Mouse (Mus musculus) intestine, embryonic 16.5 days (tissue): ENCODE data around the gene Tbx10. TPM values are rescaled to one million over a fixed set of nuclear protein-coding genes. Genes with fewer than 3 reads are reported as not detected.
"Not testable (repeated sequence)": the region's sequence is repeated elsewhere in the genome, so short reads cannot be mapped to it uniquely, and the experiment has no call there.

ENCODE experiments used
- ATAC-seq: fragments of 200-750 bp; cut with Nextera tagmentation; 2 replicates; pipeline ENCODE4 v1.8.0; 2017; ENCODE audit warnings: moderate TSS enrichment, moderate library complexity
- H3K27ac ChIP-seq: fragments of 300-500 bp; sonication (generic); 2 replicates; pipeline ENCODE4 v1.5.1; 2014; ENCODE audit warnings: mild to moderate bottlenecking, low read length
- H3K27me3 ChIP-seq: fragments of 300-500 bp; sonication (generic); replicated peaks from 2 replicates; pipeline ENCODE4 v1.6.1; 2014; ENCODE audit warnings: low read length, control low read depth, mixed read lengths; ENCODE audit not compliant: control insufficient read depth, insufficient read depth
- H3K36me3 ChIP-seq: fragments of 300-500 bp; sonication (generic); 2 replicates; pipeline ENCODE4 v1.6.1; 2014; ENCODE audit warnings: low read length, control low read depth; ENCODE audit not compliant: control insufficient read depth, insufficient read depth
- H3K4me1 ChIP-seq: fragments of 300-500 bp; sonication (generic); 2 replicates; pipeline ENCODE4 v1.6.1; 2014; ENCODE audit warnings: low read length, control low read depth, mixed read lengths; ENCODE audit not compliant: control insufficient read depth, insufficient read depth
- H3K4me2 ChIP-seq: fragments of 300-500 bp; sonication (generic); 2 replicates; pipeline ENCODE4 v1.6.1; 2014; ENCODE audit warnings: low read depth, low read length, control low read depth
- H3K4me3 ChIP-seq: fragments of 300-500 bp; sonication (generic); 2 replicates; pipeline ENCODE4 v1.5.1; 2014; ENCODE audit warnings: mild to moderate bottlenecking, low read length
- H3K9ac ChIP-seq: fragments of 300-500 bp; sonication (generic); 2 replicates; pipeline ENCODE4 v1.6.1; 2014; ENCODE audit warnings: low read depth, low read length
- H3K9me3 ChIP-seq: fragments of 300-500 bp; sonication (generic); 2 replicates; pipeline ENCODE4 v1.6.1; 2016; ENCODE audit warnings: low read length, control low read depth; ENCODE audit not compliant: control insufficient read depth
- WGBS: fragments of 180-500 bp; shearing (Covaris S2); extraction: QIAGEN DNeasy Blood & Tissue Kit; methylation state at CpG from one replicate; pipeline ENCODE4 v1.1.7; 2014; 5-methylcytosine and 5-hydroxymethylcytosine counted together
- polyA plus RNA-seq: library from polyadenylated mRNA; unstranded; fragments of >200 nt; fragmentation: Nextera tagmentation; extraction: Ambion mirVana; gene quantifications from 2 replicates; pipeline ENCODE4 v1.2.1, GENCODE M21; 2015

Gene Tbx10
- polyA plus RNA-seq, 1 experiment from 2014 or later: 0.73 TPM

DNA sequence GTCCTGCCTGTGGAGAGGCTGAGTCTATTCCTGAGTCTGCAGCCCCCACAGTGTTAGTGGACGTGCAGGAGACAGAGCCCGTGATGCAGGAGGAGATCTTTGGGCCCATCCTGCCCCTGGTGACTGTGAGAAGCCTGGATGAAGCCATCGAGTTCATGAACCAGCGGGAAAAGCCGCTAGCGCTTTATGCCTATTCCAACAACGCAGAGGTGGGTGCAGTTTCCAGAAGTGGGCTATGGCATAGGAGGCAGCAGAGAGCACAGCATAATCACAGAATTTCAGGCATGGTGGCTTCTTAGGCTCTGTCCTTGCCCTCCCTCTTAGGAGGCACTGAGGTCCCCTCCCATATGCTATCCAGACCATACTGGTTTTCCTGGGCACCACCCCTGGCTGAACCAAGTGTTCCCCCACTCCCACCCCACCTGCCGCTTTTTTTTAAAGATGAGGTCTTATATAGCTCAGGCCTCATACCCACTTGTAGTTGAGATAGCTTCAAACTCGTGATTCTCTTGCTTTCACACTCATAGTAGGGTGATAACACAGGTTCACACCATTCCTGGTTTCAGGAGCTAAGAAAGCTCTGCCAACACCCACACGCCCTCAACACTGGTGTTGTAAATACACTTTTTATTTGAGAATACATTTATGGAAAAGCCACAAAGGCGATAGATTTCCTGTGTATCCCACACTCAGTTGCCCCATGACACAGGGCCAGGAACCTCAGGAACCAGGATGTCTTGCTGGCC lies 26.0 kb upstream of the Tbx10 start:
- Histone ChIP-seq H3K4me3 (no peak overlapping the region), H3K27ac (no peak overlapping the region), H3K36me3 (no peaks in the 10 kb centered on the region), H3K9me3 (no peaks in the 10 kb centered on the region), H3K4me1 (0 out of 2 replicates have a peak, but pooled peaks cover 3% of the 10 kb centered on the region), H3K27me3 (no peaks in the 10 kb centered on the region), H3K4me2 (no peak overlapping the region), H3K9ac (no peak overlapping the region)
- WGBS: 74% methylated on average over 11 of the region's 11 CpGs
- ATAC-seq: no peak

DNA sequence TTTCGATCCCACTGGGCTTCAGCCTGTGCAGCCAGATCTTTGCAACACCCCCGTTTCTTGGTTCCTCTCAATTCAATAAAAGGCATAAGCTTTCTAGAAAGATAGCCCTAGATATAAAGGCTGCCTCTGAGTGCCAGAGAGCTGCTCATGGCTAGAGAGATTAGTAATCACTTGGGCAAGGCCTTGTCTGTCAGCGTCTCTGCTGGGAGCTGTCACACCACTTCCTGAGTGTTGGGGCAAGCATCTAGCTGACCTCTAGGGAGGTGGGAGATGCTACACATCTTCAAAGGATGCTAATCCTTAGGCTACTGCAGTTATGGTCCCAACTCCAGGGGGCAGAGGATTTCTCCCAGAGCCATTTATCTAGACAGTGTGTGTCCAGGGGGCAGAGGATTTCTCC lies 25.3 kb upstream of the Tbx10 start:
- H3K27ac ChIP-seq: no peak overlapping the region
- H3K9me3 ChIP-seq: no peaks in the 10 kb centered on the region
- no peak for ATAC-seq
- H3K9ac ChIP-seq: no peak overlapping the region
- H3K27me3 ChIP-seq: no peaks in the 10 kb centered on the region
- WGBS: 63% methylated on average over 3 of the region's 3 CpGs
- H3K4me3 ChIP-seq: no peak overlapping the region
- H3K36me3 ChIP-seq: no peaks in the 10 kb centered on the region
- H3K4me1 ChIP-seq: peaks cover 3% of the 10 kb centered on the region; the same call in 1 of the 2 replicates
- no peak overlapping the region for H3K4me2 ChIP-seq

DNA sequence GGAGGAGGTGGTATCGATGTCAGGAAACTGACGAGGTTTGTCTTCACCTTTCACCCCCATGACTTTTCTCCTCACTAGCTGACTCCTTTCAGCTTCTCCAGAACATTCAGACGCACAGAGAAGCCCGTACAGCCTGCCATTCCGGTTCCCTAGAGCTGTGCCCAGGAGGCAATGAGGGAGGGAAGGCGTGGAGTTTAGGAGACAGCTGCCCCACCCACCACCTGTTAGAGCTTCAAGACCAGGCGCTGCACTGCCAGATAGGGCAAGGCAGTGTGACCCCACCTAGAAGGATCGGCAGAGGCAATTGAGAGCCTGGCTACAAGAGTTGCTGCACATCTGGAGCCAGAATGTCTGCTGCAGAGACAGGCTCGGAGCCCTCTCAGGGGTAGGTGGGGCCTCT lies 20.3 kb upstream of the Tbx10 start, which contains the start of gene Aldh3b2:
Gene Aldh3b2, plus strand, starts transcription at position 100 of the 400 bp plus-strand sequence.
- H3K9ac ChIP-seq: no peak within 1 kb of the TSS
- no peak within 1 kb of the TSS for H3K27ac ChIP-seq
- 26% methylated on average over 9 of the region's 9 CpGs for WGBS
- peaks cover 6% of the 10 kb centered on the region; the same call in 1 of the 2 replicates for H3K4me1 ChIP-seq
- H3K9me3 ChIP-seq: no peaks in the 10 kb centered on the region
- no peaks in the 10 kb centered on the region for H3K36me3 ChIP-seq
- no peak within 1 kb of the TSS for H3K4me3 ChIP-seq
- ATAC-seq: peak; percentile 90
- H3K27me3 ChIP-seq: no peaks in the 10 kb centered on the region
- H3K4me2 ChIP-seq: no peak within 1 kb of the TSS

DNA sequence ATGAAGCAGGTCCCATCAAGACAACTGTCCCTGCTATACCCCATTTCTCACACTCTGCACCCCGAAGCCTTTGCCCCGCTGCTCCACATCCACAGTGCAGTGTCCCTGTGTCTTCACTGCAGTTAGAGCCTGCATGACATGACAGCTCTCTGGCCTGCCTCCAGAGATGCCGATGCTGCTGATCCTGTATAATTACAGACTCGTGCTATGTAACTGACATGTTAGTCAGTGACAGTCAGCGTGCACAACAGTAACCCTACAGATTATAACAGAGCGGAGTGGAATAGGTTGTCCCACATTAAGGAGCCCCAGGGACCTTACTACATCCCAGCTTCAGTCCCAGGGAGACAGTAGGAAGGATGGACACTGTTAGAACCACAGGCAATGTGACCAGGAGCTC lies 17.9 kb upstream of the Tbx10 start:
- ATAC-seq, H3K9me3 ChIP-seq, H3K4me3 ChIP-seq, H3K9ac ChIP-seq, H3K27ac ChIP-seq, H3K27me3 ChIP-seq, H3K36me3 ChIP-seq, H3K4me2 ChIP-seq, H3K4me1 ChIP-seq: not testable (repeated sequence)
- WGBS: 93% methylated on average over 6 of the region's 6 CpGs

DNA sequence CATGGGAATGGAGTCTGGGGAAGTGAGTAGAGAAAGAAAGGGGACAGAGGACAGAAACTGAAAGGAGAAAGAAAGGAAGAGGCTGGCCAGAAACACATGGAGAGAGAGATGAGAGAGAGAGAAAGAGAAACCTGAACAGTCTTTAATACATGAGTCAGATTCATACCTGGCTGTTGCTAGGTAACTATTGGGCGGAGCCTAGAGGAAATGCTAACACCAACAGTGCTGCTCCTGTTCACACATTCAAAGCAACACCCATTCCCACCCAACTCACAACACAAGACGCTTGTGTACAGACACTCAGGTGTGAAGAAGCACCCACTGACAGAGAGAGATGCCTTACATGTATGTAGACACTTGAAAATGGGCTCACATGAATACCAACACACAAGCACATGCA lies 16.7 kb upstream of the Tbx10 start:
- H3K9me3 ChIP-seq: no peaks in the 10 kb centered on the region
- no peak for ATAC-seq
- WGBS: 67% methylated on average over 2 of the region's 2 CpGs

DNA sequence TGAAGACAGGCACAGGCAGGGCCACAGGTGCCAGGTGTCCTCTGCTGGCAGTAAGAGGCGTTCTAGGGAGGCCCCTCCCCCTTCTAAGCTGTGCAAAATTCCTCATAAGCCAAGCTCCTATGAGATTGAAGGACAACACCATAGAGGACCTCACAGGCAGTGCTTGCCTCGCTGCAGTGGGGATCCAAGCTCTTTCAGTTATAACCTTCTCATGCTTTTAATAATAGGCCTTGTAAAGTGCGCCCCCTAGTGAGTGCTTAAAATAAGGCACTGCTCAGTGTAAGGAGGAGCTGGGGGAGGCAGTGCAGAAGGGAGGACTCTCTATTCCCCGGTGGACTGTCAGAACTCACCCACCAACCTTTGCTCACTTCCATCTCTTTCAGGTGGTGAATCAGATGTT lies 12.2 kb upstream of the Tbx10 start:
- no peak overlapping the region for H3K4me2 ChIP-seq
- no peaks in the 10 kb centered on the region; the same call in 1 of the 2 replicates for H3K4me1 ChIP-seq
- ATAC-seq: peak; percentile 69; the same call in 1 of the 2 replicates
- H3K27me3 ChIP-seq: no peaks in the 10 kb centered on the region
- no peaks in the 10 kb centered on the region for H3K9me3 ChIP-seq
- 11% methylated on average over 4 of the region's 4 CpGs for WGBS
- H3K27ac ChIP-seq: no peak overlapping the region
- no peak overlapping the region for H3K4me3 ChIP-seq
- H3K36me3 ChIP-seq: no peaks in the 10 kb centered on the region
- no peak overlapping the region for H3K9ac ChIP-seq

More for the DNA sequence above, 16.7 kb upstream of the Tbx10 start:
- Histone ChIP-seq H3K4me3 (no peak overlapping the region), H3K36me3 (no peaks in the 10 kb centered on the region), H3K4me1 (peaks cover 3% of the 10 kb centered on the region; the same call in 1 of the 2 replicates), H3K9ac (no peak overlapping the region), H3K27ac (no peak overlapping the region), H3K27me3 (no peaks in the 10 kb centered on the region), H3K4me2 (no peak overlapping the region)

DNA sequence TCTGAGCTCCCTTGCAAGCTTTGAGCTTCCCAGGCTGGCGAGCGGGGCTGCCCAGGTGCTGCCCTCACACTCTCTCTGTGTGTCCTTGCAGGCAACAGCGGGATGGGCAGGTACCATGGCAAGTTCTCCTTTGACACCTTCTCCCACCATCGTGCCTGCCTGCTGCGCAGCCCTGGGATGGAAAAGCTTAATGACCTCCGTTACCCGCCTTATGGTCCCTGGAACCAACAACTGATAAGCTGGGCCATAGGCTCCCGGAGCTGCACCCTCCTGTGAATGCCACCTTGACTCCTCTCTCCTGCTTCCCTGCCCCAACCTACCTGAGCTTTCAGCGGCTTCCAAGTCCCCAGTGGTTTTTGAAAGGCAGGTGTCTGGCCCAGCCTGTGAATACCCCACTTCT lies 11.6 kb upstream of the Tbx10 start:
- no peak for ATAC-seq
- H3K27ac ChIP-seq: no peak overlapping the region
- H3K9ac ChIP-seq: no peak overlapping the region
- no peaks in the 10 kb centered on the region for H3K27me3 ChIP-seq
- H3K4me1 ChIP-seq: peaks cover 4% of the 10 kb centered on the region
- no peaks in the 10 kb centered on the region for H3K36me3 ChIP-seq
- no peak overlapping the region for H3K4me2 ChIP-seq
- no peaks in the 10 kb centered on the region for H3K9me3 ChIP-seq
- WGBS: 70% methylated on average over 9 of the region's 9 CpGs
- H3K4me3 ChIP-seq: no peak overlapping the region

DNA sequence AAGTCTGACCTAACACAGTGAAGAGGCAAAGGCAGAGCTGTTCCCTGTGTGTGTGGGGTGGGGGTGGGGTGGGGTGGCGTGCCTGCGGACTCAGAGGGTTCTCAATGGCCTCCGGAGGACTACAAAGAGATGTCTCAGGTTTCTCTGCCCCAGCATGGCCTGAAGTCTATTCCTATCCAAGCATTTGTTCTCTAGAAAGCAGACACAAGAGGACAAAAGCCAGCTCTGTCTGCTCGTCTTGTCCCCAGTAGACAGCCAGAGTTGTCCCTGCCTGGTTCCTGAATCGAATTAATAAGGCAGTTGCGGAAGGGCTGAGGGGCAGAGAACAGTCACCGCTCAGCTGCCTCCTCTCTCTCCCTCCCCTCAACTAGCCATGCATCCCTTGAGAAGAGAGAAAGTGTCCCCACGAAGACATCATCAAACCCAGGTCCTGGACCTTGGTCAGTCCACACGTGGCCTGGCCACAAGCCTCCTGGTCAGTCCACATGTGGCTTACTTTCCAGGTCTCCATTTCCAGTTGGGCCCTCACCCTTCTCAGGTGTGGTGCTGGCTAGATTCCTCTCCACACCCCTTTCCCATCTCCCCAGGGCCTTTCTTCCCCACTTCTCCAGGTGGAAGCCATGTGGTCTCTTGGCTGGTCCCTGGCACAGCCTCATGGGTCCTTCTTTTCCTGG lies 8.9 kb upstream of the Tbx10 start:
- Histone ChIP-seq H3K4me1 (peaks cover 19% of the 10 kb centered on the region), H3K9me3 (no peaks in the 10 kb centered on the region), H3K27ac (no peak overlapping the region), H3K27me3 (no peaks in the 10 kb centered on the region), H3K4me3 (no peak overlapping the region), H3K36me3 (no peaks in the 10 kb centered on the region; the same call in 1 of the 2 replicates), H3K4me2 (no peak overlapping the region), H3K9ac (no peak overlapping the region; the same call in 1 of the 2 replicates)
- no peak for ATAC-seq
- 56% methylated on average over 9 of the region's 9 CpGs for WGBS

DNA sequence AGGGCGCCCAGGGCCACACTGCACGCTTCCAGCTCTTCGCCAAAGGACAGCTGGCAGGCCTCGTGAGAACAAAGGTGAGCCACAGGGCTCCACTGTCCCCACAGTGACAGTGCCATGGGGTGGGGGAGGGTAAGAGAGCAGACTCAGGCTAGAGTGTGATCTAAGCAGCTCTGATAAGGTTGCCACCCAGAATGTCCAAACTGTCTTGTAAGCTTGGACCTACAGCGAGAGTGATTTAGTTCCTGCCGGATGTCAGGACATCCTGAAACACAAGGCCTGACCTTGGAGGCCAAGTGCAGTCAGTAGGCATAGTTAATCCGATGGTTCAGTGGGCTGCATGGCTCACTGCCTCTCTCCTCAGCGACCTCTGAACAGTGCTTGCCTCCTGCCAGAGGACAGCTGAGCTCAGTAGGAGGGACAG lies 7.3 kb upstream of the Tbx10 start:
- Histone ChIP-seq H3K4me1 (peaks cover 19% of the 10 kb centered on the region), H3K4me3 (no peak overlapping the region), H3K27me3 (no peaks in the 10 kb centered on the region), H3K27ac (peak overlapping the region; percentile 58), H3K36me3 (no peaks in the 10 kb centered on the region; the same call in 1 of the 2 replicates), H3K9ac (0 out of 2 replicates have a peak overlapping the region, but pooled peaks have one; percentile 23), H3K9me3 (no peaks in the 10 kb centered on the region), H3K4me2 (no peak overlapping the region)
- 37% methylated on average over 8 of the region's 8 CpGs for WGBS
- 0 out of 2 replicates have a peak, but pooled peaks have one; percentile 17 for ATAC-seq
